ENCODE assay signal across 8 mouse cellular contexts in the genomic region with DNA sequence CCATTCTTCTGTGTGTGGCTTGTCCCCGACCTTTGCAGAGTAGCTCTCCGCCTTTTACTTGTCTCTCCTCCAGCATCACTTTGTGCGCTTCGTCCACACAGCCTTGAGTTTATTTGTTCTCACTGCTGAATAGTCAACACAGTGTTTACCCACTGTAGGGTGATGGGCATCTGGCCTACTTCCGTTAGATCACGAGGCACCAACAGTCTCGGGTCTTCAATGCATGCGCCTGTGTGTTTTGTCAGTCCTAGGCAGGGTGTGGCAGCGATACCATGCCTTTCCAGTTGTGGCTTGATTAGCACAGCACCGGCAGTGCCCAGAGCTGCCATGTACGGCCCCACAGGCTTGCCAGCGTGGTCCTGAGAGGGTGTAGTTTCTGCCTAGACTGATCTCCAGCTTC. TPM values are rescaled to one million over a fixed set of nuclear protein-coding genes. Genes with fewer than 3 reads are reported as not detected.
DNase-seq lines count a peak whose midpoint lies in the region; ATAC-seq and TF ChIP-seq lines count a peak whose summit lies in the region.

No protein-coding gene starts in this region.

- no peak for TF ChIP-seq RAD21 in CH12.LX (IDR thresholded peaks at IDR 0.05; ENCODE audit: low read depth, low read length)

- no peaks in the 10 kb centered on the region for H3K9me3 ChIP-seq in heart, postnatal 0 days (replicated peaks; ENCODE audit: control insufficient read depth, low read length)
- peaks cover 5% of the 10 kb centered on the region for H3K9me3 ChIP-seq in CH12.LX (replicated peaks; ENCODE audit: low read length)
- no peaks in the 10 kb centered on the region for H3K9me3 ChIP-seq in lung, embryonic 14.5 days (ENCODE audit: low read depth, low read length)
- H3K9me3 ChIP-seq in heart, embryonic 11.5 days (replicated peaks; ENCODE audit: control insufficient read depth, low read length) = no peaks in the 10 kb centered on the region

- H3K79me2 ChIP-seq in CH12.LX (replicated peaks; ENCODE audit: control insufficient read depth, extremely low read depth, insufficient read depth, poor library complexity, severe bottlenecking) = peaks cover 96% of the 10 kb centered on the region

- no peak overlapping the region for H3K4me2 ChIP-seq in heart, postnatal 0 days (ENCODE audit: low read depth, low read length)
- peak overlapping the region; percentile 48 for H3K4me2 ChIP-seq in CH12.LX (ENCODE audit: insufficient read depth, low read depth, poor library complexity, severe bottlenecking)
- no peak overlapping the region for H3K4me2 ChIP-seq in lung, embryonic 14.5 days
- no peak overlapping the region for H3K4me2 ChIP-seq in heart, embryonic 11.5 days

- peaks cover 47% of the 10 kb centered on the region for H3K4me1 ChIP-seq in heart, postnatal 0 days (ENCODE audit: control insufficient read depth, insufficient read depth)
- peaks cover 37 to 91% of the 10 kb centered on the region in 2 experiments for H3K4me1 ChIP-seq in CH12.LX (ENCODE audit: control insufficient read depth in 1 of 2, insufficient read depth in 2 of 2)
- H3K4me1 ChIP-seq in lung, embryonic 14.5 days (ENCODE audit: insufficient read depth) = peaks cover 28% of the 10 kb centered on the region
- peaks cover 62% of the 10 kb centered on the region for H3K4me1 ChIP-seq in heart, embryonic 11.5 days (ENCODE audit: control insufficient read depth, insufficient read depth, low read length)

- H3K27ac ChIP-seq in heart, postnatal 0 days (ENCODE audit: low read depth) = peak overlapping the region; percentile 26; the same call in 1 of the 2 replicates
- H3K27ac ChIP-seq in CH12.LX (ENCODE audit: insufficient read depth, low read depth) = peak overlapping the region; percentile 80
- H3K27ac ChIP-seq in lung, embryonic 14.5 days (ENCODE audit: low read depth) = peak overlapping the region; percentile 43; the same call in 1 of the 2 replicates
- H3K27ac ChIP-seq in heart, embryonic 11.5 days (ENCODE audit: low read depth, low read length) = no peak overlapping the region

- TF ChIP-seq POLR2A in CH12.LX (IDR thresholded peaks at IDR 0.05; ENCODE audit: low read depth, low read length) = no peak

- H3K27me3 ChIP-seq in heart, postnatal 0 days (ENCODE audit: control insufficient read depth, insufficient read depth, low read length) = no peaks in the 10 kb centered on the region
- H3K27me3 ChIP-seq in CH12.LX (replicated peaks) = no peaks in the 10 kb centered on the region
- no peaks in the 10 kb centered on the region for H3K27me3 ChIP-seq in lung, embryonic 14.5 days (ENCODE audit: insufficient read depth, low read length)
- no peaks in the 10 kb centered on the region for H3K27me3 ChIP-seq in heart, embryonic 11.5 days (ENCODE audit: control insufficient read depth, insufficient read depth, low read length)

- DNase-seq in heart, postnatal 0 days (ENCODE audit: low spot score) = no peak
- no peak for DNase-seq in heart, postnatal 36 days
- DNase-seq in CH12.LX (ENCODE audit: extremely low read depth) = no peak
- no peak for DNase-seq in lung, embryonic 14.5 days
- DNase-seq in left cerebral cortex, postnatal 14 days (ENCODE audit: low spot score in 2 of 2) = no peak

- TF ChIP-seq CTCF in heart, postnatal 0 days (IDR thresholded peaks at IDR 0.05; ENCODE audit: low read depth) = no peak
- no peak for TF ChIP-seq CTCF in CH12.LX (conservative IDR thresholded peaks at IDR 0.05 in 1 of 2, IDR thresholded peaks at IDR 0.05 in 1 of 2; ENCODE audit: low read depth in 2 of 2, low read length in 2 of 2)
- TF ChIP-seq CTCF in lung, embryonic 14.5 days (IDR thresholded peaks at IDR 0.05; ENCODE audit: low read depth) = no peak

- dilution Hi-C loops in CH12.LX (cut with MboI; ENCODE audit: extremely low pct_ligation_motif_present, extremely low pct_unique_long_range_greater_than_20kb, low sequenced_read_pairs) = no loop called here

- intact Hi-C loops in heart, postnatal 36 days (cut with DNase I) = no loop called here
- intact Hi-C loops in left cerebral cortex, postnatal 14 days (cut with DNase I) = no loop called here

- no peak overlapping the region for H3K4me3 ChIP-seq in heart, postnatal 0 days (ENCODE audit: low read depth, low read length)
- H3K4me3 ChIP-seq in CH12.LX (replicated peaks in 1 of 3; ENCODE audit: low read depth in 2 of 3, low read length in 2 of 3, poor library complexity in 1 of 3) = peak overlapping the region in 1 of 3 experiments; percentile 14
- H3K4me3 ChIP-seq in lung, embryonic 14.5 days (ENCODE audit: low read depth, low read length) = no peak overlapping the region
- no peak overlapping the region for H3K4me3 ChIP-seq in heart, embryonic 11.5 days (ENCODE audit: low read depth, low read length)

- TF ChIP-seq EP300 in heart, postnatal 0 days (IDR thresholded peaks at IDR 0.05; ENCODE audit: low read depth) = no peak
- TF ChIP-seq EP300 in CH12.LX (IDR thresholded peaks at IDR 0.05; ENCODE audit: low read length) = no peak

- 52% methylated on average over 12 of the region's 12 CpGs for WGBS in heart, postnatal 0 days
- WGBS in lung, embryonic 14.5 days = 49% methylated on average over 12 of the region's 12 CpGs
- WGBS in heart, embryonic 11.5 days (ENCODE audit: insufficient replicate concordance) = 70% methylated on average over 12 of the region's 12 CpGs

- ATAC-seq in heart, postnatal 0 days (ENCODE audit: insufficient read depth, low read depth) = no peak
- ATAC-seq in common myeloid progenitor, adult 5-6 weeks (replicated peaks; ENCODE audit: low read depth, poor library complexity, severe bottlenecking) = 0 out of 2 replicates have a peak, but pooled peaks have one; percentile 23
- ATAC-seq in lung, embryonic 14.5 days (ENCODE audit: insufficient read depth) = 0 out of 2 replicates have a peak, but pooled peaks have one; percentile 29
- ATAC-seq in heart, embryonic 11.5 days (replicated peaks; ENCODE audit: insufficient number of reproducible peaks, low FRiP score, low TSS enrichment) = no peak
- no peak for ATAC-seq in cerebellum, adult (ENCODE audit: insufficient number of reproducible peaks, low FRiP score, low TSS enrichment)

- no peak overlapping the region for H3K9ac ChIP-seq in heart, postnatal 0 days (replicated peaks; ENCODE audit: low read depth, low read length)
- peak overlapping the region; percentile 39 for H3K9ac ChIP-seq in CH12.LX (ENCODE audit: insufficient read depth, low read depth)
- no peak overlapping the region for H3K9ac ChIP-seq in lung, embryonic 14.5 days
- H3K9ac ChIP-seq in heart, embryonic 11.5 days (ENCODE audit: low read depth, low read length) = no peak overlapping the region

- in situ Hi-C loops in CH12.LX (cut with MboI; ENCODE audit: low pct_ligation_motif_present, low pct_unique_long_range_greater_than_20kb, low sequenced_read_pairs) = no loop called here

- H3K36me3 ChIP-seq in heart, postnatal 0 days (replicated peaks; ENCODE audit: control insufficient read depth, insufficient read depth, low read length) = no peaks in the 10 kb centered on the region
- peaks cover 0 to 43% of the 10 kb centered on the region in 2 experiments for H3K36me3 ChIP-seq in CH12.LX (replicated peaks in 1 of 2; ENCODE audit: control insufficient read depth in 1 of 2, insufficient read depth in 1 of 2, low read length in 1 of 2)
- H3K36me3 ChIP-seq in lung, embryonic 14.5 days (ENCODE audit: insufficient read depth) = 0 out of 2 replicates have a peak, but pooled peaks cover 4% of the 10 kb centered on the region
- H3K36me3 ChIP-seq in heart, embryonic 11.5 days (ENCODE audit: control insufficient read depth, insufficient read depth, low read length) = peaks cover 8% of the 10 kb centered on the region; the same call in 1 of the 2 replicates

TF ChIP-seq in CH12.LX, 34 proteins besides CTCF, POLR2A, EP300 and RAD21 (continues in another document):
- TF ChIP-seq E2F4 (IDR thresholded peaks at IDR 0.05; ENCODE audit: insufficient replicate concordance, low read depth, low read length) = no peak
- no peak for TF ChIP-seq POLR2AphosphoS2 (IDR thresholded peaks at IDR 0.05; ENCODE audit: low read depth, low read length)
- no peak for TF ChIP-seq CHD1 (IDR thresholded peaks at IDR 0.05; ENCODE audit: low read depth, low read length)
- TF ChIP-seq TCF12 (IDR thresholded peaks at IDR 0.05; ENCODE audit: low read depth, low read length) = no peak
- no peak for TF ChIP-seq KAT2A (IDR thresholded peaks at IDR 0.05; ENCODE audit: insufficient replicate concordance, low read length)
- TF ChIP-seq SMC3 (IDR thresholded peaks at IDR 0.05; ENCODE audit: low read depth, low read length) = no peak
- TF ChIP-seq NRF1 (IDR thresholded peaks at IDR 0.05; ENCODE audit: low read depth, low read length) = no peak
- no peak for TF ChIP-seq MEF2A (IDR thresholded peaks at IDR 0.05; ENCODE audit: borderline replicate concordance, low read depth, low read length)
- no peak for TF ChIP-seq MAFK (IDR thresholded peaks at IDR 0.05; ENCODE audit: insufficient replicate concordance, low read length)
- no peak for TF ChIP-seq GABPA (IDR thresholded peaks at IDR 0.05; ENCODE audit: insufficient replicate concordance, low read depth, low read length)
- no peak for TF ChIP-seq NELFE (IDR thresholded peaks at IDR 0.05; ENCODE audit: low read depth, low read length)
- TF ChIP-seq HCFC1 (IDR thresholded peaks at IDR 0.05; ENCODE audit: low read depth, low read length) = no peak
- no peak for TF ChIP-seq JUND (conservative IDR thresholded peaks at IDR 0.05; ENCODE audit: low read depth, low read length)
- TF ChIP-seq MXI1 (IDR thresholded peaks at IDR 0.05; ENCODE audit: low read depth, low read length) = 0 out of 2 replicates have a peak, but pooled peaks have one; percentile 30
- no peak for TF ChIP-seq ELF1 (IDR thresholded peaks at IDR 0.05; ENCODE audit: low read depth, low read length)
- TF ChIP-seq USF1 (IDR thresholded peaks at IDR 0.05; ENCODE audit: low read depth, low read length) = no peak
- TF ChIP-seq ZKSCAN1 (IDR thresholded peaks at IDR 0.05; ENCODE audit: borderline replicate concordance, low read depth, low read length) = no peak
- TF ChIP-seq MAX (IDR thresholded peaks at IDR 0.05; ENCODE audit: low read length) = peak; percentile 50
- TF ChIP-seq MYC (IDR thresholded peaks at IDR 0.05; ENCODE audit: low read depth, low read length) = peak; percentile 50; the same call in 1 of the 2 replicates

RNA-seq across cellular contexts. Expression of a gene that starts 13.6 kb away (rescaled TPM):
- total RNA-seq in heart, postnatal 0 days (2014; rRNA removed; ENCODE audit: low replicate concordance) = 66.5 and 74.1 TPM in 2 replicates
- 16.1 and 19.5 TPM in 2 replicates for polyA plus RNA-seq in heart, postnatal 0 days (2015; fragmentation: Nextera tagmentation; extraction: Ambion mirVana)
- 10 to 100 TPM; 75.5 to 80.0 TPM for total RNA-seq in heart, postnatal 36 days (2021)
- total RNA-seq in CH12.LX (2012; rRNA removed) = 34.3 and 42.2 TPM in 2 replicates
- 7.6 TPM in 2 replicates for total RNA-seq in CH12.LX (2014; rRNA removed)
- 54.7 and 59.9 TPM in 2 replicates for polyA plus RNA-seq in CH12.LX (2012; ENCODE audit: insufficient read length, low read depth)
- 20.7 and 34.7 TPM in 2 replicates for total RNA-seq in common myeloid progenitor, adult 5-6 weeks (2017)
- 69.0 and 76.8 TPM in 2 replicates for polyA plus RNA-seq in lung, embryonic 14.5 days (2014; fragmentation: Nextera tagmentation; extraction: Ambion mirVana)
- total RNA-seq in left cerebral cortex, postnatal 14 days (2021) = 100 to 1,000 TPM; 244 to 245 TPM
- polyA plus RNA-seq in heart, embryonic 11.5 days (2014; fragmentation: Nextera tagmentation; extraction: Ambion mirVana) = 39.3 and 40.6 TPM in 2 replicates

Comparison
In these comparisons a context has a peak if more than half of its experiments do, and no peak if none do; other contexts are left out.
1. ATAC-seq: peak in common myeloid progenitor, adult 5-6 weeks (single experiment) and lung, embryonic 14.5 days (single experiment); none in heart, postnatal 0 days (single experiment), heart, embryonic 11.5 days (single experiment) and cerebellum, adult (single experiment).